Mouse (Mus musculus) kidney, adult 2 months (tissue): ENCODE measurements around the gene Mab21l1. TPM values are rescaled to one million over a fixed set of nuclear protein-coding genes. Genes with fewer than 3 reads are reported as not detected.

Experiments
- DNase-seq: peaks from one replicate; pipeline ENCODE4 v3.0.0; 2021
- H3K27ac ChIP-seq: fragments of 200-500 bp; 2 replicates; pipeline ENCODE4 v1.5.1; 2012; ENCODE audit warnings: low read depth, low read length, control low read depth, inconsistent platforms; ENCODE audit not compliant: insufficient read depth
- H3K27me3 ChIP-seq: fragments of 200-500 bp; replicated peaks from 2 replicates; pipeline ENCODE4 v1.6.1; 2012; ENCODE audit warnings: mild to moderate bottlenecking, moderate library complexity, low read length, inconsistent platforms; ENCODE audit not compliant: control insufficient read depth, insufficient read depth
- H3K36me3 ChIP-seq: fragments of 200-500 bp; 2 replicates; pipeline ENCODE4 v1.6.1; 2012; ENCODE audit warnings: mild to moderate bottlenecking, moderate library complexity, low read length, inconsistent platforms; ENCODE audit not compliant: control insufficient read depth, insufficient read depth
- H3K4me1 ChIP-seq: fragments of 200-500 bp; 2 replicates; pipeline ENCODE4 v1.6.1; 2011; ENCODE audit warnings: low read length; ENCODE audit not compliant: control insufficient read depth, insufficient read depth
- H3K4me3 ChIP-seq: fragments of 200-500 bp; 2 replicates; pipeline ENCODE4 v1.5.1; 2011; ENCODE audit warnings: mild to moderate bottlenecking, low read depth, low read length, control low read depth; ENCODE audit not compliant: insufficient read depth
- CTCF ChIP-seq: fragments of 200-500 bp; conservative IDR thresholded peaks from 2 replicates; pipeline ENCODE4 v1.5.1; 2011; ENCODE audit warnings: low read depth, mild to moderate bottlenecking, control low read depth, low read length, moderate library complexity, mixed read lengths; ENCODE audit not compliant: insufficient read depth, insufficient read length
- POLR2A ChIP-seq: fragments of 200-500 bp; IDR thresholded peaks from one replicate; pipeline ENCODE4 v1.6.1; 2011; ENCODE audit warnings: low read depth, low read length, control low read depth
- WGBS: fragments of 180-500 bp; shearing (Covaris S2); methylation state at CpG from one replicate; pipeline ENCODE4 v1.1.7; 2018; 5-methylcytosine and 5-hydroxymethylcytosine counted together
- polyA plus RNA-seq: library from polyadenylated mRNA; depleted of rRNA; stranded (reverse); fragments of >200 nt; gene quantifications from 2 replicates; pipeline ENCODE4 v1.2.3, GENCODE M21; 2012

The Mab21l1 gene
- polyA plus RNA-seq, 1 experiment, result 0.08 TPM

DNA sequence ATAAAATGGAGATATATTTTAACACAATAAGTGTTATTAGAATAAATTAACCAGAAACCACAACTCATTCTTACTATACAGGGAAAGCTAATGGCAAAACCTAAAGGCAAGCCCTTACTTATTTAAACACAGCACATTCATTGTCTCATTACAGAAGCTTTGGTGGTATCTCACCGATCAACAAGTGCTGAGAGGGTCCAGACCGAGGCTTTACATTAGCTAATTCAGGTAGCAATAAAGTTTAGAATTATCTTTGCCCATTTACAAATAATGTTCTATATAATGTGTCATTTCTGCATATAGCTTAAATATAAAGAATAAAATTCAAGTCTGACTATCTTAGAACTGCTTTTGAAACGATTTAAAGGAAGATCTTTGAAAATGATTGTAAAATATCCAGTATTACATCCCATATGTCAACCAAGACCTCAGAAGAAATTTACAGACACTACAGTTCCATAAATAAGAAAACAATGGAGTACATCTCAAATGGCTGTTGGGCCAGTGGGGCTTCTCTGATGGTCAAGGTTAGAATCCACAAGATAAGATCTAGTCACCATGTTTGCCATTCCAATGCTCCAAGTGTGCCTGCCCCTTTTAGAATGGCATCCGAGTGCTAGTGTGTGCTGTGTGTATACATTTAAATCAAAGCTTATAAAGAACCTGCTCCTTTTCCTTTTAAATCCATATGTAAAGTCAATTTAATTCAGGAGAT, 3.1 kb downstream of the Mab21l1 start:
- TF ChIP-seq CTCF (no peak), POLR2A (no peak)
- H3K36me3 ChIP-seq, result no peaks in the 10 kb centered on the region
- H3K4me3 ChIP-seq, result no peak overlapping the region
- no peaks in the 10 kb centered on the region for H3K4me1 ChIP-seq
- no peak overlapping the region for H3K27ac ChIP-seq
- no peak for DNase-seq
- no peaks in the 10 kb centered on the region; the same call in 1 of the 2 replicates for H3K27me3 ChIP-seq
- WGBS, result 93% methylated on average over 4 of the region's 4 CpGs

DNA sequence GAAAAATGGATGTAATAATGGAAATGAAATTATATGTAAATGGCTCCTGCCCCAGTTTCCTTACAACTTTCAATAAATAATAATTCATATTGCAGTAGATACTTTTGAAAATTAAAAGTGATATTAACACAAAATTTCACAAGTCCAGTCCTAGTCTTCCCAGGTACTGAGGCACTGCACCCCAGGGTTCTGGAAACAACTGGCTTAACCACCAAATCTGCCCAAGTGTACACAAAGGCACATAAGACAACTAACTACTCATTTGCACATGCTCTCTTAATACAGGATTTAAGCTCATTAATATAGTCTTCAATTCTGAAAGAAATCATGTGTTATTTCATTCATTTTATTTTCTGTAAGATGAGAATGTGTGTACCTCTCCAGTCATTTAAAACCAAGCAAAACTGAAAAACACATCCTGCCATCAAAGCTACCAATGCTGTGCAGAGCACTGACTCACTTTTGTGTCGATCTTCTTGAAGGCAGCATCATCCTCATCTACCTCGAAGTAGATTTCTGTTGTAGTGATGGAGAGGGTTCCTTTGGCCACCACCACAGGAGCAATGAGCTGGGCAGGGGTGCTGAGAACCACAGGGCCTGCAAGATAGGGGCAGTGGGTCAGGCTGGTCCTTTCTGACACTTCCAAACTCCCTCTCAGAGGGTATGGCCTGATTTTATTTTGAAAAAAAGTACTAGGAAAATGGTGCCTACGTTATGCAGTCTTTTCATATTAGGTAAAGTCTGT, 3.8 kb downstream of the Mab21l1 start:
- no peaks in the 10 kb centered on the region for H3K4me1 ChIP-seq
- TF ChIP-seq POLR2A (no peak), CTCF (no peak)
- no peak for DNase-seq
- no peak overlapping the region for H3K27ac ChIP-seq
- 87% methylated on average over 3 of the region's 3 CpGs for WGBS
- no peaks in the 10 kb centered on the region; the same call in 1 of the 2 replicates for H3K27me3 ChIP-seq
- H3K4me3 ChIP-seq, result no peak overlapping the region
- H3K36me3 ChIP-seq, result no peaks in the 10 kb centered on the region

DNA sequence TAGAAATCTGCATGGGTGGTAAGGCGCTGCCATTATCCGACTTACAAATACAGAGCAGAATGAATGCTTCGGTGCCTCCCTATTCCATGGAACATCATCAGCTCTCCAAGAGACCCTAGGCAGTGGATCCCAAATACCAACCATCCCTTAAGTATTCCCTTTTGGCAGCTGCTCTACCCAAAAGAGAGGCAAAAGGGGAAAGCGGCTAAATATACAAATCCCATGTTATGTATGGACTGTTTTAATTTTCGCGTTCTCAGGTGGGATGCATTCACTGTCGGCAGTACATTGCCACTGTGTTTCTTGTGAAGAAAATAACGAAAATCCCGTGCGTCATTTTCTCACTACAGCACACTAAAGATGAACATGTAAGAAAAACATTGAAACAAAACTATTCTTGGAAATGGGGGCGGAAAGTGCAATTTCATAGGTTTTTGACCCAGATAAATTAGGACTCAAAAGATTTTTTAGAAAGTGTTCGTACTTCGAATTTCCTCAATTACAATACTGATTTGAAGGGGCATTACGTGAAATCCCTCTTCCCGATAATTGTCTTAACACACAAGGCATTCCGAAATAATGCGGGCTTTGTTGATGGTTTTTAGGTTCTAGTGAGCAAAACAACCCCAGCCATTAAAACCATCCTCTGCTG, 4.7 kb downstream of the Mab21l1 start:
- Histone ChIP-seq H3K27me3 (no peaks in the 10 kb centered on the region; the same call in 1 of the 2 replicates), H3K36me3 (no peaks in the 10 kb centered on the region), H3K27ac (no peak overlapping the region), H3K4me3 (no peak overlapping the region), H3K4me1 (no peaks in the 10 kb centered on the region)
- no peak for DNase-seq
- TF ChIP-seq CTCF, result no peak
- no peak for TF ChIP-seq POLR2A
- 78% methylated on average over 17 of the region's 17 CpGs for WGBS

DNA sequence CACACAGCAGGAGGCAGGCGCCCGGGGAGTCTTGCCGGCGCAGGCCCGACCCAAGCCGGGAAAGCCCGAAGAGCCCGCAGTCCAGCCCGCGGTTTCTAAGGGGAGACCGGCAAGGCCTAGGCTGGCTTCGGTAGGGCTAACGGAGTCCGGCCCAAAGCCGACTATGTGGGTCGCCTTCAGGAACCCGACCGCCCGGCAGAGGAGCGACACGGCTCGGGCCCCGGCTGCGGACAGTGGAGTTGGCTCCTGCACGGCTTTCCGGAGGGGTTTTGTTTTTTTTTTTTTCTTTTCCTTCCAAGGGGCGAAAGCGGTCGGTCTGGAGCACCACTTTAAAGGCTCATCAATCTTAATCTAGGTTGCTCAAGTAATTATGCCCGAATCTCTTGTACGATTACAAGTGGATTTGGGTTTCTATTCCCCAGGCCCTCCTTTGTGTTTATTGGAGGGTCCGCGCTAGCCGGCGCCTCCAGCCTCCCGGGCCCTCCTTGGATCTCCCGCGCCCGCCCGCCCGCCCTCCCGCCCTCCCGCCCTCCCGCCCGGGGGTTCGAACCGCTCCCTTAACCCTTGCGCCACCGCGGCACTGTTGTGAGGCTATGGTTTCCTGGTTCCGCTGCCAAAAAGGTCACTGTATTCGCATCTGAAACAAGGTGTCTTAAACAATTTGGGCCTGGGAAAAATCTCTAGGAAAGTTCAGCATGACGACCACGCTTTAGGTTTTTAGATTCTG, 5.3 kb downstream of the Mab21l1 start:
- Histone ChIP-seq H3K36me3 (no peaks in the 10 kb centered on the region), H3K4me3 (peak overlapping the region; percentile 39), H3K4me1 (no peaks in the 10 kb centered on the region), H3K27ac (no peak overlapping the region), H3K27me3 (no peaks in the 10 kb centered on the region; the same call in 1 of the 2 replicates)
- peak; percentile 28 for DNase-seq
- TF ChIP-seq CTCF, result no peak
- TF ChIP-seq POLR2A, result no peak
- 12% methylated on average over 54 of the region's 54 CpGs for WGBS

DNA sequence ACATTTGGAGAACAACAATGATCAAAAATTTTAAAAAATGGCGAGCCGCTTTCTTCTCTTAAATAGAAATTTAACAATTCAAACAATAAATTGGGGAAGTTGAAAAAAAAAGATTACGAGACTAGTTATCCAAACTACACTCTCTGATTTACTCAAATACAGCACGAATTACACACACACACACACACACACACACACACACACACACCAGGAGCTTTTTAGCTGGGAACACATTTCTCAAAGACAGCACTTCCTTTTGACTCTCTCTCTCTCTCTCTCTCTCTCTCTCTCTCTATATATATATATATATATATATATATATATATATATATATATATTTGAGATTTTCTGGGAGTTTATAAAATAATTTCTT, 5.9 kb downstream of the Mab21l1 start:
- H3K27ac ChIP-seq, result no peak overlapping the region
- H3K36me3 ChIP-seq, result no peaks in the 10 kb centered on the region
- no peak for DNase-seq
- H3K27me3 ChIP-seq, result no peaks in the 10 kb centered on the region; the same call in 1 of the 2 replicates
- 63% methylated on average over 4 of the region's 4 CpGs for WGBS
- H3K4me3 ChIP-seq, result no peak overlapping the region
- no peak for TF ChIP-seq CTCF
- no peak for TF ChIP-seq POLR2A
- no peaks in the 10 kb centered on the region for H3K4me1 ChIP-seq

DNA sequence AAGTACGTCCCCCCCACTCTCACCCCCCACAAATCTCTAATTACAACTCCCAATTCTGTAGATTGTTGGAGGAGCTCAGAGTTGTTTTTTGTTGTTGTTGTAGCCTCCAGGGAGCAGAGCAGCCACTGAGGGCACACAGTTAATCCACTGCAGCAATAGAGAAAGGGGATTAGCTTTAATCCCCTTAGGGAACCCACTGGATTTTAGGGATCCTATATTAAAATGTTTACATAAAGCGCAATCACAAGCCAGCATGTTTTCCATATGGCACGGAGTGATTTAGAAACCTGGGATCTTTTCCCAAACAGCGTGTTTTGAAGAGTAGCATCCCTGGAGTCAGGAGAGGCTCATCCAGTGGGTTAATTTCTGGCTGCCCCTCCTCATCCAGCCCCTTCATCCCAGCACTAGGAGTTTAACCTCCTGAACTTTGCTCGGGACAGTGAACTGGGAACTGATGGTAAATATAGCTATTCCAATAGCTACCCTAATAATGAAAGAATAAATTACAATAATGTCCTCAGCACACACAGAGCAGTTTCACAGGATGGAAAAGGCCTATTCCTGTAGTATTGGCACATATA, 6.4 kb downstream of the Mab21l1 start:
- Histone ChIP-seq H3K36me3 (no peaks in the 10 kb centered on the region), H3K27me3 (no peaks in the 10 kb centered on the region; the same call in 1 of the 2 replicates), H3K27ac (no peak overlapping the region), H3K4me3 (no peak overlapping the region), H3K4me1 (no peaks in the 10 kb centered on the region)
- TF ChIP-seq POLR2A (no peak), CTCF (no peak)
- DNase-seq, result no peak
- whole genome bisulfite sequencing, result 79% methylated on average over 5 of the region's 5 CpGs

DNA sequence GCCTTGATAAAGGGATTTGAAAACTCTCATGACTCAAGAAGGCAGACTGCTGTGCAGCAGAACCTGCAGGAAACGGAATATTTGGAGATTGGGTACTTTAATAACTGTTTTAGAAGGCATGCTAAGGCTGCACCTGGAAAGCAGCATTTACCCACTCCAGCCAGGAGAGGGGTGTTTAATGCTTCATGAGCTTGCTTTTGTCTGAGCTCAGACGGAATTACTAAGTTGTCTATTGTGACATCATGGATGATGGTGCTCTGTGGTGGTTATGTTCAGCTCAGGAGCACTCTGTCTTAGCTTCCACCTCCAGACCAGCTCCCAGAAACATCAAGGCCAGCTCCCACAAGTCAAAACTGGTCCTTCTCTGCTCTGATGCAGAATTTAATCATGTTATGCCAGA, 7.5 kb downstream of the Mab21l1 start:
- Histone ChIP-seq H3K4me1 (no peaks in the 10 kb centered on the region), H3K4me3 (no peak overlapping the region), H3K36me3 (no peaks in the 10 kb centered on the region), H3K27ac (no peak overlapping the region), H3K27me3 (no peaks in the 10 kb centered on the region; the same call in 1 of the 2 replicates)
- WGBS, result 83% methylated on average over 2 of the region's 2 CpGs
- TF ChIP-seq POLR2A, result no peak
- no peak for TF ChIP-seq CTCF
- DNase-seq, result no peak
